Mouse (Mus musculus) E14TG2a.4 (cell line): ENCODE measurements around the gene Ank2.

Experiments
- CTCF ChIP-seq: conservative IDR thresholded peaks from 2 replicates; pipeline ENCODE4 v1.5.1; 2014; ENCODE audit warnings: low read length
- NANOG ChIP-seq: IDR thresholded peaks from 2 replicates; pipeline ENCODE4 v1.6.1; 2014; ENCODE audit warnings: borderline replicate concordance, low read length, mixed read lengths
- POU5F1 ChIP-seq: IDR thresholded peaks from 2 replicates; pipeline ENCODE4 v1.6.1; 2014; ENCODE audit warnings: low read length, borderline replicate concordance

DNA sequence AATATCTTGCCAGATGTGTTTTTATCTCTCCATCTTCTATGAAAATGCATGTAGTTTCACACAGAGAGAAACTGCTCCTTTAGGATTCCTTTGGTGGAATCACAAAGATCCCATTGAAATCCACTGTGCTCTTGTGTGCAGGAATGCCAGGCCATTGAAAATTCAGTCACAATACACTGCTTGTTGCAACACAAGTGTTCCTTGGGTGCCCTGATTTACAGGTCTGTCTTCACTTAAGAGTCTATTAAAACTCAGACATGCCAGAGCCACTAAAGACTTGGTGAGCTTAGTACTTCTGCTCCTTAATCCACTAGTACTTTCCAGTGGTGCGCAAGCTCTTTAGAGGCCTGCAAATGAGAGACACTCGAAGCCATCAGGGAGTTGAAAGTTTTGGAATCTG lies 359.5 kb downstream of the Ank2 start:
- TF ChIP-seq CTCF (no peak), POU5F1 (no peak), NANOG (no peak)
